Mouse (Mus musculus) liver, embryonic 12.5 days (tissue): ENCODE measurements around the gene Spsb1. TPM values are rescaled to one million over a fixed set of nuclear protein-coding genes. Genes with fewer than 3 reads are reported as not detected.

Experiments used
- ATAC-seq: fragments of 200-750 bp; cut with Nextera tagmentation; 2 replicates; pipeline ENCODE4 v1.8.0; 2017; ENCODE audit warnings: moderate number of reproducible peaks, mild to moderate bottlenecking, moderate library complexity
- H3K27ac ChIP-seq: fragments of 300-500 bp; sonication (generic); 2 replicates; pipeline ENCODE4 v1.5.1; 2016; ENCODE audit warnings: mild to moderate bottlenecking
- H3K27me3 ChIP-seq: fragments of 300-500 bp; sonication (generic); replicated peaks from 2 replicates; pipeline ENCODE4 v1.6.1; 2016; ENCODE audit warnings: mild to moderate bottlenecking, moderate library complexity
- H3K36me3 ChIP-seq: fragments of 300-500 bp; sonication (generic); 2 replicates; pipeline ENCODE4 v1.6.1; 2016; ENCODE audit warnings: mild to moderate bottlenecking, moderate library complexity
- H3K4me1 ChIP-seq: fragments of 300-500 bp; sonication (generic); 2 replicates; pipeline ENCODE4 v1.6.1; 2016
- H3K4me2 ChIP-seq: fragments of 300-500 bp; sonication (generic); 2 replicates; pipeline ENCODE4 v1.6.1; 2016; ENCODE audit warnings: mild to moderate bottlenecking, moderate library complexity
- H3K4me3 ChIP-seq: fragments of 300-500 bp; sonication (generic); 2 replicates; pipeline ENCODE4 v1.5.1; 2016; ENCODE audit warnings: mild to moderate bottlenecking, moderate library complexity
- H3K9ac ChIP-seq: fragments of 300-500 bp; sonication (generic); 2 replicates; pipeline ENCODE4 v1.6.1; 2016; ENCODE audit warnings: mild to moderate bottlenecking, moderate library complexity
- H3K9me3 ChIP-seq: fragments of 300-500 bp; sonication (generic); replicated peaks from 2 replicates; pipeline ENCODE4 v1.6.1; 2016; ENCODE audit warnings: mild to moderate bottlenecking, moderate library complexity
- WGBS: fragments of 180-500 bp; shearing (Covaris S2); methylation state at CpG from one replicate; pipeline ENCODE4 v1.1.7; 2016; ENCODE audit not compliant: insufficient replicate concordance; 5-methylcytosine and 5-hydroxymethylcytosine counted together
- polyA plus RNA-seq: library from polyadenylated mRNA; unstranded; fragments of >200 nt; fragmentation: Nextera tagmentation; extraction: Ambion mirVana; gene quantifications from 2 replicates; pipeline ENCODE4 v1.2.1, GENCODE M21; 2016

The Spsb1 gene
- polyA plus RNA-seq, 1 experiment from 2014 or later: 0.97 TPM

GRCm38 (mm10) chr4:149994218-149994617 is 39.4 kb upstream of the Spsb1 start:
- WGBS: 87% methylated on average over 10 of the region's 10 CpGs
- no peaks in the 10 kb centered on the region for H3K27me3 ChIP-seq
- H3K4me2 ChIP-seq: no peak overlapping the region
- no peak overlapping the region for H3K9ac ChIP-seq
- no peak overlapping the region for H3K27ac ChIP-seq
- ATAC-seq: no peak
- no peaks in the 10 kb centered on the region for H3K9me3 ChIP-seq
- H3K4me1 ChIP-seq: peaks cover 28% of the 10 kb centered on the region
- no peak overlapping the region for H3K4me3 ChIP-seq
- peaks cover 29% of the 10 kb centered on the region for H3K36me3 ChIP-seq

DNA sequence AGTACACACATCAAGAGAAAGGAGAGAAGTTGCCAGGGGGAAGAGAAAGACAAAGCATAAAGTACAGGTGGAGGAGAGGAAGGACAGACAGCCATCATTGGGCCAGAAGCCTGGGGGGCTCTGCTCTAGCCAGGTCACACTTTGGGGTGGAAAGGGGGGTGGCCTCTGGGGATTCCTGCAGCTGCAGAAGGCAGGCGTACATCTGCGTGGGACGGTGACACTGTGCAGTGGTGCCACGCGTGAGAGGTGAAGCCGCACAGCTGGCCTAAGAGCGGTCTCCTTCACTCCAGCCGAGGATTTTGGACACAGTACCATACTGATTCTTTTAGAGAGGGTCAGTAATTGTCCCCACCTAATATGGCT is 37.8 kb upstream of the Spsb1 start:
- H3K27ac ChIP-seq: no peak overlapping the region
- H3K36me3 ChIP-seq: peaks cover 30% of the 10 kb centered on the region
- H3K9ac ChIP-seq: no peak overlapping the region
- no peak for ATAC-seq
- H3K4me2 ChIP-seq: no peak overlapping the region
- H3K9me3 ChIP-seq: no peaks in the 10 kb centered on the region
- no peaks in the 10 kb centered on the region for H3K27me3 ChIP-seq
- peaks cover 37% of the 10 kb centered on the region for H3K4me1 ChIP-seq
- H3K4me3 ChIP-seq: no peak overlapping the region
- 84% methylated on average over 8 of the region's 8 CpGs for WGBS

DNA sequence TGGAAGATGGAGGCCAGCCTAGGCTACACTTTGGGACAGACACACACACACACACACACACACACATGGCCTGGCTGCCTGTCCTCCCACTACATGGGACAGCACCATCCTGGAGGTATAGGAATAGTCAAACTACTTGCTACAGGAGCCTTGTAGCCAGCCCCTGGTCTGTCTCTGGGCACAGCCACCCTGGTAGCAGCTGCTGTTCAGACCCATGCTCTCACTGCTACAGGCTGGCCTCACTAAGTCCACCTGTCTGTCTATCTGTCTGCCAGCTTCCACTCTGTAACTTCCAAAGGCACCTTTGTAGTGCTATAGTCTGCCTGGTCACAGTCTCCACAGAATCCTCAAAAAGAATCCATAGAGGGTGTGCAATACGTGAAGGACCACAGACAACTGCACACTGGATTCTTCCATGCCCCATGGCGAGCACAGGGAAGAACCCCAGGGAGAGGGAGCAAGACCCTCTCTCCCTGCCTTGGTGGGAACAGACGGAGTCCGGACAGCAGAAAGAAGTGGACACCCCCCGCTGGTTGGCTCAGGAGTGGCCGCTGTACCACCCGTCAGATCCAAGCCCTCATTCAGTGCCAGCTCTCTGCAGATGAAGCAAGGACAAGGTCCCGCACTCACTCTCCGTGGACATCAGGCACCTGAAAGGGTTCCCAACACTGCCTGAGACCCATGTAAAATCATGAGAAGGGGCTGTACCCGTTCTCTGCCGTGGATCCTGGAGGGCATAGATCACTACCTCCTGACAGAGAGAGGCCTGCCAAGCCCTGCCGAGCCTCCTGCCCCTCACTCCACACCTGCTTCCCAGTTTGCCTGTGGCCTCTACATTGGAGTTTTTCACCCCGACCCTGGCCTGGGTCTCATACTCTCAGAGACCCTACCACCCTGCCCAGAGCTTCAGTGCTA is 37.2 kb upstream of the Spsb1 start:
- Histone ChIP-seq H3K4me3 (no peak overlapping the region), H3K36me3 (peaks cover 31% of the 10 kb centered on the region), H3K4me1 (peaks cover 37% of the 10 kb centered on the region), H3K9me3 (no peaks in the 10 kb centered on the region), H3K9ac (no peak overlapping the region), H3K27me3 (no peaks in the 10 kb centered on the region), H3K27ac (no peak overlapping the region), H3K4me2 (no peak overlapping the region)
- no peak for ATAC-seq
- WGBS: 77% methylated on average over 13 of the region's 13 CpGs

GRCm38 (mm10) chr4:149990954-149991633 is 36.3 kb upstream of the Spsb1 start:
- Histone ChIP-seq H3K4me3 (no peak overlapping the region), H3K9me3 (no peaks in the 10 kb centered on the region), H3K27me3 (no peaks in the 10 kb centered on the region), H3K27ac (peak overlapping the region; percentile 57), H3K9ac (peak overlapping the region; percentile 10; the same call in 1 of the 2 replicates), H3K4me1 (peaks cover 37% of the 10 kb centered on the region), H3K36me3 (peaks cover 30% of the 10 kb centered on the region), H3K4me2 (peak overlapping the region; percentile 35)
- ATAC-seq: peak; percentile 9
- 34% methylated on average over 9 of the region's 9 CpGs for WGBS

DNA sequence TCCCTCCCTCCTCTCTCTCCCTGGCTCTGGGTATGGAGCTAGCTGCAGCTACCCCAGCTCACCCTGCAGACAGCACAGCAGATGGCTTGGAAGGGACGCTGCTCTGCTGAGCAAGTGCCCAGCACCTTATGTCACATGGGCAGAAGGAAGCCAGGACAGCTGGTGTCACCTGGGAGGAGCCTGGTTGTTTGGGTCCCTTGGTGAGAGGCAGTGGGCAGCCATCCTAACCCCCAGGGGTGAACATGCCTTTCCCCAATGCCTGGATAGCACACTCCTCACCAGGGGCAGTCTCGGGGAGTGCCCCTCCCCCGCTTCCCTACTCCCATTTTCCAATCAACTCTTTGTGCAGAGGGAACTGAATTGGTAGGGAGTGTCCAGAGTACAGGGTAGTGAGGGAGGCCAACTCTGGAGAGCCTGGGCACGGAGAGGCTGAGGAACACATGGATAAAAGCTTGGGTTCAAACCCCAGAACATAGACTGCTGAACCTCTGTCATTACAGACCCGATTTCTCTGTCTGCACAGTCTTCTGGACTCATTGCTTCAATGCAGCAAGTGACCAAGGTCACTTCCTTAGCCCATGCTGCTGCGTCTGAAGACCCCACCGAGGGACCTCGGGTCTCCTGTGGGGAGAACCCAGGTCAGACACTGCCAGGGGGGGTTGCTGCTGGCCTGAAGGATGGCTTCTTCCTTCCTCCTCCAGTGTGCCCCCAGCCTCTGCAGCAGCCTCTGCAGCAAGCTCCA is 35.5 kb upstream of the Spsb1 start:
- H3K9ac ChIP-seq: peak overlapping the region; percentile 10; the same call in 1 of the 2 replicates
- peaks cover 27% of the 10 kb centered on the region for H3K36me3 ChIP-seq
- H3K9me3 ChIP-seq: no peaks in the 10 kb centered on the region
- ATAC-seq: peak; percentile 4; the same call in 1 of the 2 replicates
- H3K27ac ChIP-seq: peak overlapping the region; percentile 57
- H3K4me2 ChIP-seq: peak overlapping the region; percentile 35
- 27% methylated on average over 8 of the region's 8 CpGs for WGBS
- H3K4me1 ChIP-seq: peaks cover 37% of the 10 kb centered on the region
- no peaks in the 10 kb centered on the region for H3K27me3 ChIP-seq
- H3K4me3 ChIP-seq: no peak overlapping the region

- ATAC-seq: peak; percentile 89
- Histone ChIP-seq H3K9me3 (no peaks in the 10 kb centered on the region), H3K9ac (peak overlapping the region; percentile 31; the same call in 1 of the 2 replicates)
Observed at GRCm38 (mm10) chr4:149988931-149989556, 34.2 kb upstream of the Spsb1 start.

DNA sequence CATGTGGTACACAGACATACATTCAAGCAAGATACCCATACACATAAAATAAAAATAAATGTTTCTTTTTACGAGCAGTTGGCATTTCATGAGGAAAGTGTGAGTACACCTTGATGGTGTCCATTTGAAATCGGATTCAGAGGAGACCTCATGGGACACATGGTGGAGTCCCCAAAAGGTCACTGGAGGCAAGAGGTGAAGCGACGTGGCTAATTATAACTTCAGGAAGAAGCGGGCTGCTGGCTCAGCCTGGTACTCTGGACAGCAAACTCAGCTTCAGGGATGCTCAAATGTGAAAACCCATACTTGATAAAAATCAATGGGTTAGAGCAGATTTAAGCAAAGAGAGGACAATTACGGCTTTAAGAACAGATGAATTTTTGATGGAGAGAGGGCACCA is 33.5 kb upstream of the Spsb1 start:
- Histone ChIP-seq H3K4me2 (peak overlapping the region; percentile 69), H3K4me1 (peaks cover 37% of the 10 kb centered on the region), H3K27ac (no peak overlapping the region), H3K4me3 (no peak overlapping the region), H3K9ac (no peak overlapping the region), H3K9me3 (no peaks in the 10 kb centered on the region), H3K36me3 (peaks cover 17% of the 10 kb centered on the region), H3K27me3 (no peaks in the 10 kb centered on the region)
- 78% methylated on average over 6 of the region's 6 CpGs for WGBS
- no peak for ATAC-seq

More at GRCm38 (mm10) chr4:149988931-149989556, 34.2 kb upstream of the Spsb1 start:
- H3K4me1 ChIP-seq: peaks cover 37% of the 10 kb centered on the region
- peak overlapping the region; percentile 69 for H3K4me2 ChIP-seq
- peak overlapping the region; percentile 45 for H3K27ac ChIP-seq
- no peaks in the 10 kb centered on the region for H3K27me3 ChIP-seq
- H3K4me3 ChIP-seq: peak overlapping the region; percentile 37
- WGBS: 4% methylated on average over 21 of the region's 21 CpGs
- H3K36me3 ChIP-seq: peaks cover 18% of the 10 kb centered on the region

DNA sequence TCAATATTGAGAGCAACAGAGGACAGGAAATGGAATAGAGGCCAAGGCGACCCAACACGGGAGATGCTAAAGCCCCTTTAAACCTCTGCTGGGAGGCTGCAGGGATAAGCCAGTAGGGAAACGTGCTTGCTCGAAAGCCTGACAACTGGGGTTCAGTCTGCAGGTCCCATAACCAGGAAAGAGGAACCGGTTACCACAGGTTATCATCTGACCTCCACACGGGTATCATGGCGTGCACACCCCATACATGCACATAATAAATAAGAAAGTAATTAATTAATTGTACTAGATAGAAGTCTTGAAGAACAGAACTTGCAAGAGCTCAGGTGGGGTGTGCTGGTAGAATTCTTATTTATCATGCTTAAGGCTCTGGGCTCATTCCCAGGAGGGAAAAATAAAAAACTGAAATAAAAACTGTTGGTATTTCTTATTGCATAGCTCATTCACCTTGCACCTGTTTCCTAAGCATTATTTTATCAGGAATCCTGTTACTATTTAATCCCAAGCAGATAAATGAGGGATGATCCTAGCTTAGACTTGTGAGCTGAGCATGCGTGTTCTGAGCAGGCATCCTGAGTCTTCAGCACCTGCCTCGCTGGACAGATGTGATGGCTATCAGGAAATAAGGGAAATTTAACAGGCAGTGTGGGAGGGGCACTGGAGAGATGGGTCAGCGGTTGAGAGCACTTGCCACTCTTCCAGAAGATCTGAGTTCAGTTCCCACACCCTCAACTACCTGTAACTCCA is 32.0 kb upstream of the Spsb1 start:
- Histone ChIP-seq H3K9ac (no peak overlapping the region), H3K27me3 (no peaks in the 10 kb centered on the region), H3K36me3 (peaks cover 24% of the 10 kb centered on the region), H3K4me1 (peaks cover 35% of the 10 kb centered on the region), H3K27ac (no peak overlapping the region), H3K4me3 (no peak overlapping the region), H3K4me2 (no peak overlapping the region), H3K9me3 (no peaks in the 10 kb centered on the region)
- no peak for ATAC-seq
- 68% methylated on average over 10 of the region's 10 CpGs for WGBS

DNA sequence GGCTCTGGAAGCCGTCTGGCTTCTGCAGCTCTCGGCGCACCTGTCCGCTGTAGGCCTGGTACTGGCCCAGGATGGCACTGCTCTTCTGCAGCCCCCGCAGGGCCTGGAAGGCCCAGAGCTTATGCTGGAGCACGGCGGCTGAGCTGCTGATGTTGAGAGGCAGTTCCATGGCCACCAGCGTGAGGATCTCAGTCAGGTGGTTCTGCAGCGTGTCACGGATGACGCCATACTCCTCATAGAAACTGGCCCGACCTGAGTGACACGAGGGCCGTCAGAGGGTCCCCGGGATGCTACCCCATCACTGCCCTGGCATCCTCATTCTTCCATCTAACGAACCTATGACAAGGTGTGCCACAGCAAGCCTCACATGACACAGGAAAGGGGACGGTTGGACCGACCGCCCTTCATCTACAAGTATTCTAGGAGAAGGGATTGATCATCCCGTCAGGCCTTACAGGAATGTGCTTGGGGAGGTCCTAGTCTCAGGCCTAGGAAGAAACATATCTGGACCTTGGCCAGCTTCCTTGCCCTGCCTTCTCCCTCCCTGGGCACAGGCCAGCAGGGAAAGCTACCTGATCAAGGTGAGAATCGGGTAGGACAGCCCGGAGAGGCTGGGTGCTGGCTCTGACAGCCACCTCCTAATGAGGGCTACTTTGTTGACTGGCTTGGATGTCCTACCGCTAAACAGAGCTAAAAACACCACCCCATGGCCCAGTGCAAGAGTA is 29.2 kb upstream of the Spsb1 start:
- no peaks in the 10 kb centered on the region for H3K27me3 ChIP-seq
- H3K27ac ChIP-seq: no peak overlapping the region
- H3K4me1 ChIP-seq: peaks cover 13% of the 10 kb centered on the region
- H3K9me3 ChIP-seq: no peaks in the 10 kb centered on the region
- 85% methylated on average over 23 of the region's 23 CpGs for WGBS
- no peak for ATAC-seq
- peaks cover 39% of the 10 kb centered on the region for H3K36me3 ChIP-seq
- H3K4me2 ChIP-seq: no peak overlapping the region
- no peak overlapping the region for H3K9ac ChIP-seq
- no peak overlapping the region for H3K4me3 ChIP-seq

GRCm38 (mm10) chr4:149982154-149982553 is 27.3 kb upstream of the Spsb1 start:
- H3K27me3 ChIP-seq: 0 out of 2 replicates have a peak, but pooled peaks cover 8% of the 10 kb centered on the region
- H3K4me3 ChIP-seq: no peak overlapping the region
- H3K9ac ChIP-seq: no peak overlapping the region
- H3K4me1 ChIP-seq: peaks cover 3% of the 10 kb centered on the region
- no peak overlapping the region for H3K4me2 ChIP-seq
- peaks cover 37% of the 10 kb centered on the region for H3K36me3 ChIP-seq
- ATAC-seq: no peak
- H3K27ac ChIP-seq: no peak overlapping the region
- 87% methylated on average over 15 of the region's 15 CpGs for WGBS
- no peaks in the 10 kb centered on the region for H3K9me3 ChIP-seq
